ENCODE assay signal across 8 mouse cellular contexts in the genomic region with DNA sequence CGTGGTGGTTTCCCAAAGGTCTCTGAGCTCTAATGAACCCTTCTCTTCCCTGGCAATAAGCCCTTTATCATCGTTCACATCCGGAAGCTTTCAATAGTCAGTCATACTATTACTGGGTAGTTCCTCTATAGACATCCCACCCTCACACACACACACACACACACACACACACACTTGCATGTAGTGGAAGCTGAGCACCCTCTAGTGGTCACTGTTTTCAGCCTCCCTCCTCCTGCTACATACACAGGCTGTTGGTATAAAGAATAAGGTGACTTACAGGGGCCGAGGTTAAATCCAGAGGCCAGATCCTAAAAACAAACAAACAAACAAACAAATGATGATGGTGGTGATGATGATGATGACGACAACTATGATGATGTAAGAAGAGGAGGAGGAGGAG.
A peak's percentile ranks its signal among the peaks of the same experiment; 100 is the strongest.
DNase-seq lines count a peak whose midpoint lies in the region; ATAC-seq and TF ChIP-seq lines count a peak whose summit lies in the region.

No protein-coding gene starts in this region.

- WGBS in heart, embryonic 11.5 days (ENCODE audit: insufficient replicate concordance) = 57% methylated on average over 5 of the region's 5 CpGs
- WGBS in forebrain, embryonic 15.5 days = 61% methylated on average over 5 of the region's 5 CpGs
- 69% methylated on average over 5 of the region's 5 CpGs for WGBS in neural tube, embryonic 12.5 days

- H3K9ac ChIP-seq in heart, embryonic 11.5 days (ENCODE audit: low read depth, low read length) = no peak overlapping the region
- no peak overlapping the region for H3K9ac ChIP-seq in forebrain, embryonic 15.5 days (replicated peaks)
- H3K9ac ChIP-seq in neural tube, embryonic 12.5 days = no peak overlapping the region

- H3K4me1 ChIP-seq in heart, embryonic 11.5 days (ENCODE audit: control insufficient read depth, insufficient read depth, low read length) = no peaks in the 10 kb centered on the region
- no peaks in the 10 kb centered on the region for H3K4me1 ChIP-seq in forebrain, embryonic 15.5 days
- no peaks in the 10 kb centered on the region for H3K4me1 ChIP-seq in neural tube, embryonic 12.5 days

- no peak overlapping the region for H3K4me2 ChIP-seq in heart, embryonic 11.5 days
- no peak overlapping the region for H3K4me2 ChIP-seq in forebrain, embryonic 15.5 days (replicated peaks)
- no peak overlapping the region for H3K4me2 ChIP-seq in neural tube, embryonic 12.5 days (replicated peaks)

- no peak overlapping the region for H3K27ac ChIP-seq in heart, embryonic 11.5 days (ENCODE audit: low read depth, low read length)
- H3K27ac ChIP-seq in forebrain, embryonic 15.5 days (replicated peaks) = no peak overlapping the region
- H3K27ac ChIP-seq in neural tube, embryonic 12.5 days = no peak overlapping the region

- TF ChIP-seq CTCF in brain, embryonic 14.5 days (IDR thresholded peaks at IDR 0.05; ENCODE audit: borderline replicate concordance, extremely low read depth, insufficient read depth, insufficient read length) = peak; percentile 69; the same call in 1 of the 2 replicates

- no peak for ATAC-seq in heart, embryonic 11.5 days (replicated peaks; ENCODE audit: insufficient number of reproducible peaks, low FRiP score, low TSS enrichment)
- 0 out of 2 replicates have a peak, but pooled peaks have one; percentile 61 for ATAC-seq in forebrain, embryonic 15.5 days (replicated peaks)
- ATAC-seq in neural tube, embryonic 12.5 days (ENCODE audit: low FRiP score, low read depth) = 0 out of 2 replicates have a peak, but pooled peaks have one; percentile 48
- no peak; the same call in 1 of the 2 replicates for ATAC-seq in granulocyte monocyte progenitor cell, adult 5-6 weeks (replicated peaks; ENCODE audit: poor library complexity, severe bottlenecking)

- peak; percentile 24 to 49 for DNase-seq in heart, adult 18-20 months
- peak; percentile 62 for DNase-seq in 416B (ENCODE audit: low read depth)
- peak; percentile 82 for DNase-seq in brain, embryonic 14.5 days (ENCODE audit: low read depth)
- DNase-seq in layer of hippocampus, postnatal 10 days (ENCODE audit: low spot score in 2 of 2) = peak; percentile 64 to 65

- H3K27me3 ChIP-seq in heart, embryonic 11.5 days (ENCODE audit: control insufficient read depth, insufficient read depth, low read length) = 0 out of 2 replicates have a peak, but pooled peaks cover 4% of the 10 kb centered on the region
- no peaks in the 10 kb centered on the region for H3K27me3 ChIP-seq in forebrain, embryonic 15.5 days
- H3K27me3 ChIP-seq in neural tube, embryonic 12.5 days (replicated peaks) = no peaks in the 10 kb centered on the region

- H3K4me3 ChIP-seq in heart, embryonic 11.5 days (ENCODE audit: low read depth, low read length) = no peak overlapping the region
- H3K4me3 ChIP-seq in forebrain, embryonic 15.5 days = no peak overlapping the region
- no peak overlapping the region for H3K4me3 ChIP-seq in neural tube, embryonic 12.5 days

- TF ChIP-seq POLR2A in brain, embryonic 14.5 days (IDR thresholded peaks at IDR 0.05; ENCODE audit: borderline replicate concordance, extremely low read depth, insufficient read depth, insufficient read length, poor library complexity, severe bottlenecking) = no peak

- H3K36me3 ChIP-seq in heart, embryonic 11.5 days (ENCODE audit: control insufficient read depth, insufficient read depth, low read length) = no peaks in the 10 kb centered on the region
- no peaks in the 10 kb centered on the region for H3K36me3 ChIP-seq in forebrain, embryonic 15.5 days
- H3K36me3 ChIP-seq in neural tube, embryonic 12.5 days = no peaks in the 10 kb centered on the region

- H3K9me3 ChIP-seq in heart, embryonic 11.5 days (replicated peaks; ENCODE audit: control insufficient read depth, low read length) = no peaks in the 10 kb centered on the region
- no peaks in the 10 kb centered on the region for H3K9me3 ChIP-seq in forebrain, embryonic 15.5 days
- no peaks in the 10 kb centered on the region for H3K9me3 ChIP-seq in neural tube, embryonic 12.5 days

Comparison
In these comparisons a context has a peak if more than half of its experiments do, and no peak if none do; other contexts are left out.
1. ATAC-seq: peak in forebrain, embryonic 15.5 days (single experiment) and neural tube, embryonic 12.5 days (single experiment); none in heart, embryonic 11.5 days (single experiment) and granulocyte monocyte progenitor cell, adult 5-6 weeks (single experiment).
2. Peak in every context shown above with its lines, with median percentiles within 50 percentile points of each other: DNase-seq.